Mouse (Mus musculus): Measurements from ENCODE around the gene Cd46.

Gene Cd46

GRCm38 (mm10) chr1:195092220-195092720 lies at the start of gene Cd46:
TSS of gene Cd46 (minus strand) at chr1:195092249.
- peak in 1 of 2 experiments; percentile 30 for DNase-seq (ENCODE audit: low spot score in 2 of 2)

DNA sequence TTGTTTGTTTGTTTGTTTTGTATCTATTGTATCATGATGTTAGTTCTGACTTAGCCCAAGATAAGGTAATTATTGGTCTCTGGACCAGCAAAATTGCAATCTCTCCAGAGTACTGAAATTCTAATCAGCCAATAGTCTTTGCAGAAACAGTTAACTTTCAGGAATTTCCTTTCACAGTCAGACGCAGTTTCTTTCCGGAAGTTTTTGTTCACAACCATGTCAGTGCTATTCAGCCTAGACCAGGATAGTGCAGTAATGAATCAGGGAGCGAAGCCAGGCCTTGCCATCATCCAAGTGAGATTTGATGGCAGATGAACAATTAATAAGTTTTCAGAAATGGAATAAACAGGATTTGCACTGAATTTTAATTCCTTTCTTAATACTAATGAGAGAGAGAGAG lies 40.0 kb upstream of the Cd46 start:
- DNase-seq (ENCODE audit: low spot score in 2 of 2) = no peak

DNA sequence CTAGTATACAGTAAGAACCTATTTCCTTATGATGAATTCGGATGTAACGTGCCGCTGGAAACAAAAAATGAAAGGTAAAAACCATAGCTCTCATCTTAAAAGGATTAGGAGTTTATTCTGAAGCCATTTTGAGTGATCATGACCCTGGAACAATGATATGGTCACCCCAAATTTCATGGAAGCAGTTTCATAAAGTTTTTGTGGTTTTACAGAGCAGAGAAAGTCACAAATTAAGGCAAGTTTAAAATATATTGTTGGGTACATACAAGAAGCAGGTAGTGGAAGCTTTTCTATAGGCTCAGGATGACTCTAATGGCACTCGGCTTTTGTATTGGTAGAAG lies 39.6 kb upstream of the Cd46 start:
- DNase-seq (ENCODE audit: low spot score in 2 of 2) = no peak

GRCm38 (mm10) chr1:195130953-195131674 lies 39.1 kb upstream of the Cd46 start, which contains the start of gene Cr1l:
TSS of gene Cr1l (minus strand) at chr1:195131586.
- peak; percentile 83 to 88 for DNase-seq (ENCODE audit: low spot score in 2 of 2)

GRCm38 (mm10) chr1:195130479-195130878 lies 38.4 kb upstream of the Cd46 start:
- no peak for DNase-seq (ENCODE audit: low spot score in 2 of 2)

GRCm38 (mm10) chr1:195129867-195130266 lies 37.8 kb upstream of the Cd46 start:
- no peak for DNase-seq (ENCODE audit: low spot score in 2 of 2)

GRCm38 (mm10) chr1:195114414-195114813 lies 22.4 kb upstream of the Cd46 start:
- DNase-seq (ENCODE audit: low spot score in 2 of 2) = no peak

GRCm38 (mm10) chr1:195113621-195114020 lies 21.6 kb upstream of the Cd46 start:
- DNase-seq (ENCODE audit: low spot score in 2 of 2) = no peak

DNA sequence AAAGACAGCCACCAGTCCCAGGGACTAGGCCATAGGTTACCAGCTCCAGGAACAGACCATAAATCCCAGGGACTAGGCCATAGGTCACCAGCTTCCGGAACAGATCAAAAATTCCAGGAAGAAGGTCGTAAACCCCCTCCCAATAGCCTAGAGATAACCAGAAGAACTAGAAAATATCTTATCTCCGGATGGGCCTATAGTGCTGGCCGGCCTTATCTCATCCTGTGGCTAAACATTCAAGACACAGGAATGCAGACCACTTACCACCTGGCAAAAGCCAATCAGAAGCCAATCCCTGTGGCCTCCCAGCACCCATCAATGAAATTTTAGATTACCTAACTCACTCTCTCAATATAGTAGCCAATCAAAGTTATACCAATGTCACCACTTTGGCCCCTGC lies 8.6 kb upstream of the Cd46 start:
- no peak for DNase-seq (ENCODE audit: low spot score in 2 of 2)

- no peak for DNase-seq (ENCODE audit: low spot score in 2 of 2)
These were observed 6.0 kb upstream of the Cd46 start for GRCm38 (mm10) chr1:195098004-195098403.

DNA sequence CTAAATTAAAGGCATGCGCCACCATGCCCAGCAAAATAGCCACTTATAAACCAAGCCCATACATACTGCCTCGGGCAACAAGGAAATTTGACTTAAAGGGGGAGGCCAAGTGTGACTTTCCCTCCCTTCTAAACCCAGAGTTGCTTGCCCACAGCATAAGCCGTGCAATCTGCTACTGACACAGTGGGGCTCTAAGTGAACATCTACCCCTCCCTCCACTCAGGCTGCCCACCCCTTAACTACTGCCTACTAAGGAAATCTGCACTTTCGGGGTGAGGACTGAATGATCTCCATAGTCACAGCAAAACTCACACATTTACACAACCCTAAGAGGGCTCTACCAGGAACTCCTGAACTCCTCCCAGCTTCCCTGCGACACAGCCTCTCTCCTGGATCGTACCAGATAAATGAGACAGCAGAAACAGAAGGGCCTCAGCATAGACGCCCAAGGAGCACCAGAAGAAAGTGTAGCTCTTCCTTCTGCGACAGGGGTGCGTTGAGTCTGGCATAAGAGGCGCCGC lies 290 bp downstream of the Cd46 start:
- DNase-seq (ENCODE audit: low spot score in 2 of 2) = no peak

GRCm38 (mm10) chr1:195082142-195082541 lies 9.9 kb downstream of the Cd46 start:
- no peak for DNase-seq (ENCODE audit: low spot score in 2 of 2)

DNA sequence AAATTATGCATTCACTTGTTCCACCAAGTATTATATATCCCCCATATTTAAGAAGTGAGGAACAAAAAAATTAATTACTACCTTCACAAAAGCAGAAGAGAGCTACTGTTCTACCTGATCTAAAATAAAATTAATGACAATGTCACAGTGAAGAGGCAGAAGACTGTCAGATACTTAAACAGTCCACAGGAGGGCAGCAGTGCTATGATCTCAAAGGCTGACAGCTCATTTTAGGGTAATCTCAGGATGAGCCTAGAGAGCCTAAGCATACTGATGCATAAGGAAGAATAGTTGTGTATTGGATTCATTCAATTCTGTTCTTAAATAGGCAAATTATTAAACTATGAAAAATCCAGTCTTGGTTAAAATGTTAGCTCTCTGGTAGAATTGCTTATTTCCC lies 51.6 kb downstream of the Cd46 start:
- DNase-seq (ENCODE audit: low spot score in 2 of 2) = no peak

DNA sequence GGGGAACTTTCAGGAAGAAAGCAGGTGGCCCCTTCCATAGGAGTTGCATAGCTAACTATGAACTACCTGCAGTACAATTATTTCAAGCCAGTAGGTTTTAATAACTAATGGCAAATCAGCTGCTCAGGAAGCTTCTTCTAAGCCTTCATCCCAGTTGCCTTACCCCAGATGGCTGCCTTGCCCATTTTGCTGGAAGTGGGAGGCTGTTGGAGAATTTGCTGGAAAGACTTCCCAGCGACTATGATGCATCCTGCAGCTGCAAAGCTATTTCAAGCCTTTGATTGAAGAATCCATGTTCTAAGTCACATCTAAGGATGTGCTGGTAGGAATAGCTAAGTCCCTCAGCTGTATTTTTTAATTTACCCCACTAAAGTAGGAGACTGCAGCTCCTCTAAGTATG lies 53.7 kb downstream of the Cd46 start:
- DNase-seq (ENCODE audit: low spot score in 2 of 2) = no peak

GRCm38 (mm10) chr1:195037985-195038384 lies 54.1 kb downstream of the Cd46 start:
- DNase-seq (ENCODE audit: low spot score in 2 of 2) = no peak

- no peak for DNase-seq (ENCODE audit: low spot score in 2 of 2)
These were observed 54.6 kb downstream of the Cd46 start for GRCm38 (mm10) chr1:195037483-195037882.

GRCm38 (mm10) chr1:195033941-195034340 lies 58.1 kb downstream of the Cd46 start:
- DNase-seq (ENCODE audit: low spot score in 2 of 2) = no peak

- no peak for DNase-seq (ENCODE audit: low spot score in 2 of 2)
These were observed 59.3 kb downstream of the Cd46 start for GRCm38 (mm10) chr1:195032738-195033137.

- DNase-seq (ENCODE audit: low spot score in 2 of 2) = no peak
These were observed 60.3 kb downstream of the Cd46 start for GRCm38 (mm10) chr1:195031786-195032185.

DNA sequence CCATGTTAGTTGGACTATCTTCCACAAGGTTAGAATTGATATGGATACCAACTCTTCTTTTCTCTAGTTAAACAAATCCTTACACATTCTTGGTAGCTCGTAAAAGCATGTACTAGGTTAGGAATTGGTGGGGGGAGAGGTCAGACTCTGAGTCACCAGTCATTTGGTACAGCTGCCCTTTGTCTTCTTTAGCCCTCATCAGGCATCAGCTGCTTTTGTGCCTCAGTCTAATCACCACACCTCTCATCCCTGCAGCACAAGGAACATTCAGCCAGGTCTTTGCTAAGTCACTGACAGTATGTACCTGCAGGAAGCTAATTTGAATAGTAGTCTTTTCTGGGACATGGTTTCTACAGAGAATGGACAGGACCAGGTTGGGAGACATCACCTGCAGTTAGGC lies 64.5 kb downstream of the Cd46 start:
- DNase-seq (ENCODE audit: low spot score in 2 of 2) = no peak

DNA sequence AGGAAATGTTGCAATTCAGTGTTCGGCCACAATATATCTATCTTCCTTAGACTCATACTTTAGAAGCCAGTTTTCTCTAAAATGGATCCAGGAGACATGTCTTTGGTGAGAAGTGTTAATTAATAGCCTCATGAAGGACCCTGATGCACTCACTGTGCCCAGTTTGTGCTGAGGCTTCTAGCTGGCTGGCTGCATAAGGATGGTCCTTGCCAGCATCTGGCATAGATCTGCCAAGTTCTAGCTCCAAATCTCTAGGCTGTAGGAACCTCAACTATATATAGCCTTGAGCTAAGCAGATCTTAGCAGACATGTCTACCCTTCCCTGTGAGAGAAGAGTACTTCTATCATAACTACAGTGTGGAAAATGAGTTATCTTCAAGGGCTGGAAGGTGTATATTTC lies 68.2 kb downstream of the Cd46 start:
- no peak for DNase-seq (ENCODE audit: low spot score in 2 of 2)

DNA sequence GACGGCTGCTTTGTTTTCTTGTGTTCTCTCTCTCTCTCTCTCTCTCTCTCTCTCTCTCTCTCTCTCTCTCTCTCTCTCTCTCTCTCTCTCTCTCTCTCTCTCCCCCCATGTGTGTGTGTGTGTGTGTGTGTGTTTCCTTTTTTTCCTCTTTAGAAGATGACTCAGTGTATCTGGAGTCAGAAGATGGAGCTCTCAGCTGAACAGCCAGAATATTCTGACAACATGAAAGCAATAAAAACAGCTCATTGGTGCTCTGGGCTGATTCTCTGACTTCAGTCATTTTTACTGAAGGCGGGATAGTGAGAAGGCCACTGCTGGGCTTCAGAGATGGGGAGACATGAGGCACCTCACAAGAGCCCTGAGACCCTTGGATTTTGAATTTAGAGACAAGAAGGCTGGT lies 70.2 kb downstream of the Cd46 start:
- DNase-seq (ENCODE audit: low spot score in 2 of 2) = no peak

DNA sequence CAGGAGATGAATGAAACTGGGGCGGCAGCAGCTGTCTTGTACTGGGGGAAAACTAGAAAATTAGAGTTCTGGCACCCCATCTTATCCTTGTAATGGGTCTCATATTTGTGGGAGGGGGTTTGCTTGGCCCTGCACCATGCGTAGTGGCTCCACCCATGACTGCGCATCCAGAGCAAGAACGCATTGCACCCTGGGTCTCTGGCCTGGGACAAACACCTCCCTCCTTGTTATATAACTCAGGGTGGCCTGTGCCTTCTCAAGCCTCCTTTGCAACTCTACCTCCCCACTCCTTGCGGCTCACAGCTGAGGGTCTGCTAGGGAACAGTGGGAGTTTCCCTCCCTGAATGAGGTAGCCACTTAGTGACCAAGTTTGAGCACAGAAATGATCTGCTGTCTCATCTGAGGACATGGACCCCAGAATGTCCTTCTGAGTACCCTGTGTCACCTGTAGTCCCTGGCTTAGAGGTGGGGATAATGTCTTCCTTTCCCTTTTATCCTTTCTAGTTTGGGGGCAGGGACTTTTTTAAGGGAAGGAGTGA lies 72.9 kb downstream of the Cd46 start:
- peak in 1 of 2 experiments; percentile 5 for DNase-seq (ENCODE audit: low spot score in 2 of 2)

Data from frontal cortex, postnatal 10 days (tissue).